Mouse (Mus musculus): ENCODE measurements around the gene Nostrin.

Nostrin gene

DNA sequence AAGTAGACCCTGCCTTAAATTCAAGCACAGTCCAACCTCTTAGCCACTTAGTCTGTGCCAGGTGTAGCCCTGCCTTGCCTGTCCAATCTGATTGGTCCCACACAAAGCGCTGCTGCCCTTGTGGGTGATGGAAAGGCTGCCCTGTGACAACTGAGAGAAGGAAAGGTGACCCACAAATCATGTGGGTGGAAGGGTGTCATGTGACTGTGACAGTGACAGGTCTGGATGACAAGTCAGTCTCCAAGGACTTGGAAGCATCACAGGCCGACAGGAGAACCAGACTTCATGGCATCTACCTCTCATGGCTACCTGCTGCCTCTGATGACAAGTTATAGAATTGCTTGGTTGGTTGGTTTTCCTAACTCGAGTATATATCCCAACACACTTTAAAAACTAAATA, 32.1 kb upstream of the Nostrin start:
- H3K4me3 ChIP-seq (replicated peaks; ENCODE audit: low read length) = no peak overlapping the region
- TF ChIP-seq POU5F1 (IDR thresholded peaks at IDR 0.05; ENCODE audit: borderline replicate concordance, low read length) (no peak), NANOG (IDR thresholded peaks at IDR 0.05; ENCODE audit: borderline replicate concordance, low read length) (no peak), CTCF (conservative IDR thresholded peaks at IDR 0.05; ENCODE audit: low read length) (no peak)
- peaks cover 22% of the 10 kb centered on the region for H3K4me1 ChIP-seq (replicated peaks; ENCODE audit: low read depth, low read length)
- H3K9me3 ChIP-seq (ENCODE audit: low read length) = no peaks in the 10 kb centered on the region
- no peaks in the 10 kb centered on the region for H3K36me3 ChIP-seq (ENCODE audit: insufficient read depth, low read length)
- no peaks in the 10 kb centered on the region for H3K27me3 ChIP-seq (ENCODE audit: insufficient read depth, low read length)

DNA sequence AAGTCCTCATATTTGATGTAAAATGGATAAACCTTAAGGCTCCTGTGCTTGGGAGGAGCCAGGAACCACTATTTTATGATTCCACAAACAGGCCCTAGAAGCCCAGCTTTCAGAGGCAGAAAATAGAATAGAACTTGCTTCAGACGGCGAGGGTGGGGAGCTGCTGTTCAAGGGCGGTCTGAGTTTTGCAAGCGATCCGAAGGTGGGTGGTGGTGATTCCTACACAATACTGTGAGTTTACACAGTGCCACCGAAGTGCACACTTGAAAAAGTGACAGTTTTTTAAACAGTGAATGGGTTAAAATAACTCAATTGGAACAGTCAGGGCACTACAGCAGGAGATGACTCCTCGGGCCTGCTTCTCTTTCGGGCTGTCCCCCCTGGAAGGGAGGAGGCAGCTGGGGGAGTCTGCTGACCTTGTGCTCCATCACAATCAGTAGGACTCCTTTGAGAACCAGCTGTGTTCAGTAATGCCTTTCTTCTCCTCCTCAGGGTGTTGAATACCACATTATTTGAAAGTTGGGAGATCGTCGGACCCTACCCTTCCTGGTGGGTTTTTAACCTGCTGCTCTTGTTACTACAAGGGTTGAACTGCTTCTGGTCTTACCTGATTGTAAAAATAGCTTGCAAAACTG, 31.0 kb upstream of the Nostrin start:
- Histone ChIP-seq H3K27me3 (ENCODE audit: insufficient read depth, low read length) (no peaks in the 10 kb centered on the region), H3K4me3 (replicated peaks; ENCODE audit: low read length) (no peak overlapping the region), H3K36me3 (ENCODE audit: insufficient read depth, low read length) (no peaks in the 10 kb centered on the region), H3K9me3 (ENCODE audit: low read length) (no peaks in the 10 kb centered on the region), H3K4me1 (replicated peaks; ENCODE audit: low read depth, low read length) (peaks cover 22% of the 10 kb centered on the region)
- TF ChIP-seq CTCF (conservative IDR thresholded peaks at IDR 0.05; ENCODE audit: low read length) = no peak
- peak; percentile 59; the same call in 1 of the 2 replicates for TF ChIP-seq NANOG (IDR thresholded peaks at IDR 0.05; ENCODE audit: borderline replicate concordance, low read length)

DNA sequence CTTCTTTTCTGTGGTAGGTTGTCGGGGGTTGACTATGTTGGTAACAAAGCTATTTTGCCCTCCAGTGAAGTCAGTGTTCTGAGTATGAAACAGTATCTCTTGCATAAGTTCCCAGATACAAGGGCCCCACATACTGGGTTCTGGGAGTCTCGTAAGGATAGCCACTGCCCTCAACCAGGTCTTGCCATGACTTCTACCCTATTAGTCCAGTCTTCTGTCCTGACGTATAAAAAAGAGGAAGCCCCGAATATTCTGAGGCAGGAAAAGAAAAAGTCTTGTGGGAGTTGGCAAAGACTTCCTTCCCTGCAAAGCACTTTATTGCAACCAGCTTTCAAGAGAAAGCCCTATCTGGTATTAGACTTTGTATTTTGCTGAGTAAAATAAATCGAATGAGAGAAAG, 26.4 kb upstream of the Nostrin start:
- Histone ChIP-seq H3K4me1 (replicated peaks; ENCODE audit: low read depth, low read length) (peaks cover 13% of the 10 kb centered on the region), H3K9me3 (ENCODE audit: low read length) (no peaks in the 10 kb centered on the region), H3K36me3 (ENCODE audit: insufficient read depth, low read length) (no peaks in the 10 kb centered on the region), H3K4me3 (replicated peaks; ENCODE audit: low read length) (no peak overlapping the region), H3K27me3 (ENCODE audit: insufficient read depth, low read length) (no peaks in the 10 kb centered on the region)
- TF ChIP-seq CTCF (conservative IDR thresholded peaks at IDR 0.05; ENCODE audit: low read length) = no peak
- no peak for TF ChIP-seq NANOG (IDR thresholded peaks at IDR 0.05; ENCODE audit: borderline replicate concordance, low read length)
- no peak for TF ChIP-seq POU5F1 (IDR thresholded peaks at IDR 0.05; ENCODE audit: borderline replicate concordance, low read length)

DNA sequence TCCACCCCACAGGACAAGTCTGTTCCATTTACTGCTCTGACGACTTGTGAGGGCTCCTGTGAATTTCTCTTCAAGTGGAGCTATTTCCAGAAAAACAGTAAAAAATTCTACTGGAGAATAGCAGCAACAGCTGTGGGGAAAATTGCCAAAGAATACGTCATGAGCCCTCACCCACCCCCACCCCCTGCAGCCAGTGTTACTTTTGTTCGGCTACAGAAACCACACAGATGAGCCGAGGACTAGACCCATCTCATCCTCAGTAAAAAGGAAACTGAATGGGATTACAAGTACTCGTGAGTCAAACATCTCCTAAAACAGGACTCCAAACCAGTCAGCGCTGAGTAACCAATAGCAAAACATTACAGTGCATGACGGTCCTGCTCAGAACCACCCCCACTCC, 25.9 kb upstream of the Nostrin start:
- Histone ChIP-seq H3K4me1 (replicated peaks; ENCODE audit: low read depth, low read length) (peaks cover 8% of the 10 kb centered on the region), H3K27me3 (ENCODE audit: insufficient read depth, low read length) (no peaks in the 10 kb centered on the region), H3K9me3 (ENCODE audit: low read length) (no peaks in the 10 kb centered on the region), H3K36me3 (ENCODE audit: insufficient read depth, low read length) (no peaks in the 10 kb centered on the region), H3K4me3 (replicated peaks; ENCODE audit: low read length) (no peak overlapping the region)
- TF ChIP-seq NANOG (IDR thresholded peaks at IDR 0.05; ENCODE audit: borderline replicate concordance, low read length) (no peak), POU5F1 (IDR thresholded peaks at IDR 0.05; ENCODE audit: borderline replicate concordance, low read length) (no peak), CTCF (conservative IDR thresholded peaks at IDR 0.05; ENCODE audit: low read length) (no peak)

DNA sequence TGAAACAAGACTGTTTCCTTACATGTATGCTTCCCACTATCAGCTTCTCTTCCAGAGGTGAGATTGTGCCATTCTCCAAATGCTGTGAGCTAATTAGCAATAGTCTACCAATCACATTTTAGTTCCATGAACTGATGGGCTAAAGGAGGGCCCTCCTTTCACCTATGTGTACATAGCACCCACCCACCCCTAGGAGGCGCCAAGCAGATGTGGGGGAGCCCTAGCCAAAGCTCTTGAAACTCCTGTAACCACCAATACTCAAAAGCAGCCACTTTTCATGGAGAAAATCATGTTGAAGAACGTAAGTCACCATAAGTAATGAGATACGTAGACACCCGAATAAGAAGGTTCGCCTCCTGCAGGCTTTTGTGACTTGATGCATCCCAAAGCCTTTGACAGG, 23.0 kb upstream of the Nostrin start:
- Histone ChIP-seq H3K27me3 (ENCODE audit: insufficient read depth, low read length) (no peaks in the 10 kb centered on the region), H3K36me3 (ENCODE audit: insufficient read depth, low read length) (no peaks in the 10 kb centered on the region), H3K9me3 (ENCODE audit: low read length) (peaks cover 4% of the 10 kb centered on the region; the same call in 1 of the 2 replicates), H3K4me1 (replicated peaks; ENCODE audit: low read depth, low read length) (no peaks in the 10 kb centered on the region), H3K4me3 (replicated peaks; ENCODE audit: low read length) (no peak overlapping the region)
- TF ChIP-seq CTCF (conservative IDR thresholded peaks at IDR 0.05; ENCODE audit: low read length) (peak; percentile 55), POU5F1 (IDR thresholded peaks at IDR 0.05; ENCODE audit: borderline replicate concordance, low read length) (no peak), NANOG (IDR thresholded peaks at IDR 0.05; ENCODE audit: borderline replicate concordance, low read length) (no peak)

DNA sequence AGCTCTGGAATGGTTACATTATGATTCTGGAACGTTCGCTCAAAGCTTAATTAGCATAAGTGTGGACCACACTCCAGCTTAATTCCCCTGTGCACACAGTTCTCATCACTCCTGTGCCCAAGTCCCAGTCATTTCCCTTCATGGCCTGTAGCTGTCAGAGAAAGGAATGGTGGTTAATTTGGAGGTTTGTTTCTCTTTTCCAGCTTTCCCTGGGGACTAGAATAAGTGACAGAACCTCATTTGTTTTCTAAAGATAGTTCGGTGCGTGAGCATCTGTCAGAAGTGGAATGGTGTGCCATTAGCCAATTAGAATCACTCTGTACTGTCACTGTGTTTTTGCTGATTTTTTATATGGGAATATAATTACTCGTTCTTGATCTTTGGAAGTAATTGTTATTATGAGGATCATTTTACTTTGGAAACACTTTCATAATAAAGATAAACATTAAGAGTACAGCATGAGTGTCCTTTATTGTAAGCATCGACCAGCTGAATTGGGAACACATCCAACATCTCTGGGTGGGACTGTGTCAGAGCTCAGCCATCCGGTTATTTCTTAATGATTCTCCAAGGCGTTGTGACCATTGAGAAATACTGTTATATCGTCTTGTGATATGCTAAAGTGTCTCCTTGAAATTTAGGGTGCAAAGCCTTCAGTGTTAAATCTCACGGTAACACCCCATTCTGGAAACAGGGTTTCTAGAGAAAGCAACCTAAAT, 21.6 kb upstream of the Nostrin start:
- Histone ChIP-seq H3K4me3 (replicated peaks; ENCODE audit: low read length) (no peak overlapping the region), H3K27me3 (ENCODE audit: insufficient read depth, low read length) (no peaks in the 10 kb centered on the region), H3K4me1 (replicated peaks; ENCODE audit: low read depth, low read length) (no peaks in the 10 kb centered on the region), H3K36me3 (ENCODE audit: insufficient read depth, low read length) (no peaks in the 10 kb centered on the region), H3K9me3 (ENCODE audit: low read length) (peaks cover 4% of the 10 kb centered on the region; the same call in 1 of the 2 replicates)
- TF ChIP-seq POU5F1 (IDR thresholded peaks at IDR 0.05; ENCODE audit: borderline replicate concordance, low read length) = no peak
- TF ChIP-seq NANOG (IDR thresholded peaks at IDR 0.05; ENCODE audit: borderline replicate concordance, low read length) = no peak
- no peak for TF ChIP-seq CTCF (conservative IDR thresholded peaks at IDR 0.05; ENCODE audit: low read length)

DNA sequence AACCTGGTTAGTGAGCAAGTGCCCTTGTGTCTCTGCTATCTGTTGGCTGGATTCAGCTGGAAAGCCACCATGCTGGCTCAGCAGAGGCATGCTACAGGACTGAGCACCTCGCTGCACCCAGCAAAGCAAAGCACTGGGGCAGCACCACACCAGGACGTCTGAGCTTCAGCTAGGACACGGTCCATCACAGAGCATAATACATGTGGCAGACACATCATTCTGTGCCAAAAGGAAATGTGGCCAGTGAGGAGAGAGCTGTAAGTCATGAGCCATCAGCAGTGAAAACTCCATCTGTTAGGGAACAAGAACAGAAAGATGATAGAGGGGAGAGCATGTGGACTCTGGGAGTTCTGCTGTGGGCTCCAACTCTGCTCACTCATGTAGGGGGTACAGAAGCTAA, 19.7 kb upstream of the Nostrin start:
- no peaks in the 10 kb centered on the region for H3K36me3 ChIP-seq (ENCODE audit: insufficient read depth, low read length)
- no peak for TF ChIP-seq CTCF (conservative IDR thresholded peaks at IDR 0.05; ENCODE audit: low read length)
- no peak for TF ChIP-seq POU5F1 (IDR thresholded peaks at IDR 0.05; ENCODE audit: borderline replicate concordance, low read length)
- no peak for TF ChIP-seq NANOG (IDR thresholded peaks at IDR 0.05; ENCODE audit: borderline replicate concordance, low read length)
- no peak overlapping the region for H3K4me3 ChIP-seq (replicated peaks; ENCODE audit: low read length)
- no peaks in the 10 kb centered on the region for H3K4me1 ChIP-seq (replicated peaks; ENCODE audit: low read depth, low read length)
- peaks cover 4% of the 10 kb centered on the region; the same call in 1 of the 2 replicates for H3K9me3 ChIP-seq (ENCODE audit: low read length)
- no peaks in the 10 kb centered on the region for H3K27me3 ChIP-seq (ENCODE audit: insufficient read depth, low read length)

DNA sequence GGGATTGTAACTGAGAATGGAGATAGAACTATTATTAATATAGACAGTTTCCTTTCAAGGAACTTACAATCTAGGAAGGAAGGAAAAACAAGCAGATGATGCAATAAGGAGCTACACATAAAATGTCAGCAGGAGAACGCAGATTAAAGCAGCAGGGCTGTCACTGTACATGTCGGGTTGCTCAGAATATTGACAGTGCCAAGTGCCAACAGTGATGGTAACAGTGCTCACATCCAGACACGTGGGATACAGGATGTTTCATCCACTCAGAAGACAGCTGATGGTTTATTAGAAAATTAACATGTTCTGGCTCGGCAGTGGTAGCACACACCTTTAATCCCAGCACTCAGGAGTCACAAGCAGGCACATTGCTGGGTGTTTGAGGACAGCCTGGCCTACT, 18.8 kb upstream of the Nostrin start:
- Histone ChIP-seq H3K4me3 (replicated peaks; ENCODE audit: low read length) (no peak overlapping the region), H3K9me3 (ENCODE audit: low read length) (peaks cover 4% of the 10 kb centered on the region; the same call in 1 of the 2 replicates)
- TF ChIP-seq NANOG (IDR thresholded peaks at IDR 0.05; ENCODE audit: borderline replicate concordance, low read length) = no peak
- no peak for TF ChIP-seq CTCF (conservative IDR thresholded peaks at IDR 0.05; ENCODE audit: low read length)
- no peak for TF ChIP-seq POU5F1 (IDR thresholded peaks at IDR 0.05; ENCODE audit: borderline replicate concordance, low read length)

More for the DNA sequence above, 18.8 kb upstream of the Nostrin start:
- Histone ChIP-seq H3K36me3 (ENCODE audit: insufficient read depth, low read length) (no peaks in the 10 kb centered on the region), H3K4me1 (replicated peaks; ENCODE audit: low read depth, low read length) (no peaks in the 10 kb centered on the region), H3K27me3 (ENCODE audit: insufficient read depth, low read length) (no peaks in the 10 kb centered on the region)
